Mouse (Mus musculus) spleen, adult 2 months (tissue): Measurements from ENCODE around the gene Olfr998. TPM values are rescaled to one million over a fixed set of nuclear protein-coding genes. Genes with fewer than 3 reads are reported as not detected.
"Not testable (repeated sequence)": the region's sequence is repeated elsewhere in the genome, so short reads cannot be mapped to it uniquely, and the experiment has no call there.

Experiments
- DNase-seq, 2 experiments: peaks; one replicate each; pipeline versions ENCODE4 v3.0.0 to v3.0.0-alpha.2; 2012 to 2021; ENCODE audit warnings: low spot score in 2 of 2, low read depth in 1 of 2
- H3K27ac ChIP-seq: fragments of 200-500 bp; 2 replicates; pipeline ENCODE4 v1.5.1; 2012; ENCODE audit warnings: low read length, inconsistent platforms; ENCODE audit not compliant: insufficient read depth
- H3K27me3 ChIP-seq: fragments of 200-500 bp; 2 replicates; pipeline ENCODE4 v1.6.1; 2012; ENCODE audit warnings: mild to moderate bottlenecking, moderate library complexity, low read length, inconsistent platforms; ENCODE audit not compliant: control insufficient read depth, insufficient read depth
- H3K36me3 ChIP-seq: fragments of 200-500 bp; 2 replicates; pipeline ENCODE4 v1.6.1; 2012; ENCODE audit warnings: mild to moderate bottlenecking, low read length, inconsistent platforms; ENCODE audit not compliant: control insufficient read depth, insufficient read depth
- H3K4me1 ChIP-seq: fragments of 200-500 bp; 2 replicates; pipeline ENCODE4 v1.6.1; 2011; ENCODE audit warnings: inconsistent platforms; ENCODE audit not compliant: control insufficient read depth, insufficient read depth, insufficient read length
- H3K4me3 ChIP-seq: fragments of 200-500 bp; 2 replicates; pipeline ENCODE4 v1.5.1; 2011; ENCODE audit warnings: mild to moderate bottlenecking, inconsistent platforms; ENCODE audit not compliant: insufficient read depth, insufficient read length; ENCODE audit errors: extremely low read depth
- CTCF ChIP-seq: fragments of 200-500 bp; IDR thresholded peaks from 2 replicates; pipeline ENCODE4 v1.5.1; 2011; ENCODE audit warnings: mild to moderate bottlenecking, inconsistent platforms; ENCODE audit not compliant: insufficient read depth, insufficient read length, insufficient replicate concordance; ENCODE audit errors: extremely low read depth
- POLR2A ChIP-seq: fragments of 200-500 bp; IDR thresholded peaks from 2 replicates; pipeline ENCODE4 v1.6.1; 2011; ENCODE audit warnings: low read depth, low read length, inconsistent platforms
- WGBS: fragments of 180-500 bp; shearing (Covaris S2); methylation state at CpG from one replicate; pipeline ENCODE4 v1.1.7; 2018; 5-methylcytosine and 5-hydroxymethylcytosine counted together
- polyA plus RNA-seq: library from polyadenylated mRNA; depleted of rRNA; stranded (reverse); fragments of >200 nt; gene quantifications from 2 replicates; pipeline ENCODE4 v1.2.3, GENCODE M21; 2012; rRNA removed

Gene Olfr998
- polyA plus RNA-seq: not detected in 2 replicates

GRCm38 (mm10) chr2:85588648-85589047, at the start of gene Olfr998:
Gene Olfr998 (plus strand): TSS chr2:85588948.
- not testable (repeated sequence) for H3K4me1 ChIP-seq, H3K4me3 ChIP-seq, H3K27ac ChIP-seq, H3K36me3 ChIP-seq, DNase-seq, H3K27me3 ChIP-seq
- WGBS: 81% methylated on average over 2 of the region's 2 CpGs

GRCm38 (mm10) chr2:85554806-85555205, 33.9 kb upstream of the Olfr998 start:
- Histone ChIP-seq H3K36me3 (no peaks in the 10 kb centered on the region), H3K27me3 (no peaks in the 10 kb centered on the region), H3K4me1 (no peaks in the 10 kb centered on the region), H3K27ac (no peak overlapping the region), H3K4me3 (no peak overlapping the region)
- no peak for TF ChIP-seq CTCF
- no peak for TF ChIP-seq POLR2A
- DNase-seq: no peak
- 59% methylated on average over 1 of the region's 1 CpGs for WGBS

- TF ChIP-seq CTCF (no peak), POLR2A (no peak)
- no peaks in the 10 kb centered on the region for H3K36me3 ChIP-seq
- no peak overlapping the region for H3K4me3 ChIP-seq
- no peak overlapping the region for H3K27ac ChIP-seq
- H3K27me3 ChIP-seq: no peaks in the 10 kb centered on the region
- no peaks in the 10 kb centered on the region for H3K4me1 ChIP-seq
- DNase-seq: no peak
- WGBS: 12% methylated on average over 4 of the region's 4 CpGs
Measured at GRCm38 (mm10) chr2:85560226-85560625, 28.5 kb upstream of the Olfr998 start.

GRCm38 (mm10) chr2:85561187-85561586, 27.6 kb upstream of the Olfr998 start:
- no peak overlapping the region for H3K27ac ChIP-seq
- H3K4me1 ChIP-seq: no peaks in the 10 kb centered on the region
- no peak overlapping the region for H3K4me3 ChIP-seq
- no peaks in the 10 kb centered on the region for H3K36me3 ChIP-seq
- no peaks in the 10 kb centered on the region for H3K27me3 ChIP-seq
- TF ChIP-seq POLR2A (no peak), CTCF (peak; percentile 25; the same call in 1 of the 2 replicates)
- DNase-seq: no peak
- 36% methylated on average over 4 of the region's 4 CpGs for WGBS

- no peak for DNase-seq
- no peak within 1 kb of the TSS for H3K27ac ChIP-seq
Measured at GRCm38 (mm10) chr2:85578915-85579314, 9.8 kb upstream of the Olfr998 start, which contains the start of gene Olfr996. Gene Olfr996 (plus strand): TSS chr2:85579215.

GRCm38 (mm10) chr2:85611803-85612202, 23.1 kb downstream of the Olfr998 start, which contains the start of gene Olfr1000:
Gene Olfr1000 (minus strand): TSS chr2:85611903.
- Histone ChIP-seq H3K4me3 (no peak within 1 kb of the TSS), H3K27ac (no peak within 1 kb of the TSS), H3K36me3 (no peaks in the 10 kb centered on the region), H3K27me3 (no peaks in the 10 kb centered on the region), H3K4me1 (no peaks in the 10 kb centered on the region)
- no peak for TF ChIP-seq CTCF
- no peak for TF ChIP-seq POLR2A
- DNase-seq: no peak
- 71% methylated on average over 1 of the region's 1 CpGs for WGBS

More at GRCm38 (mm10) chr2:85578915-85579314, 9.8 kb upstream of the Olfr998 start, which contains the start of gene Olfr996:
- H3K4me1 ChIP-seq: no peaks in the 10 kb centered on the region
- no peak within 1 kb of the TSS for H3K4me3 ChIP-seq
- H3K27me3 ChIP-seq: no peaks in the 10 kb centered on the region
- no peaks in the 10 kb centered on the region for H3K36me3 ChIP-seq
- TF ChIP-seq CTCF (no peak), POLR2A (no peak)

Other genes starting within 250 kb of the Olfr998 start
- gene Olfr987, start 249.6 kb upstream of the Olfr998 start, polyA plus RNA-seq: not detected in 2 replicates
- gene Olfr988, start 225.7 kb upstream of the Olfr998 start, polyA plus RNA-seq: not detected in 2 replicates
- gene Olfr992, start 179.5 kb upstream of the Olfr998 start, polyA plus RNA-seq: not detected in 2 replicates
- not detected in 2 replicates for gene Olfr993, start 174.1 kb upstream of the Olfr998 start, polyA plus RNA-seq
- not detected in 2 replicates for gene Olfr994, start 152.5 kb upstream of the Olfr998 start, polyA plus RNA-seq
- gene Olfr995, start 145.3 kb upstream of the Olfr998 start, polyA plus RNA-seq: not detected in 2 replicates
- not detected in 2 replicates for gene 4833423E24Rik, start 69.9 kb upstream of the Olfr998 start, polyA plus RNA-seq
- gene Olfr996, start 9.7 kb upstream of the Olfr998 start, polyA plus RNA-seq: not detected in 2 replicates
- not detected in 2 replicates for gene Olfr1000, start 23.0 kb downstream of the Olfr998 start, polyA plus RNA-seq
- not detected in 2 replicates for gene Olfr1002, start 61.8 kb downstream of the Olfr998 start, polyA plus RNA-seq
- gene Olfr154, start 75.5 kb downstream of the Olfr998 start, polyA plus RNA-seq: not detected in 2 replicates
- not detected in 2 replicates for gene Olfr1006, start 89.8 kb downstream of the Olfr998 start, polyA plus RNA-seq
- not detected in 2 replicates for gene Olfr1008, start 100.5 kb downstream of the Olfr998 start, polyA plus RNA-seq
- not detected in 2 replicates for gene Olfr1009, start 126.5 kb downstream of the Olfr998 start, polyA plus RNA-seq
- gene Olfr1012, start 173.8 kb downstream of the Olfr998 start, polyA plus RNA-seq: not detected in 2 replicates
- not detected in 2 replicates for gene Olfr1013, start 178.2 kb downstream of the Olfr998 start, polyA plus RNA-seq
- gene Olfr1014, start 183.8 kb downstream of the Olfr998 start, polyA plus RNA-seq: not detected in 2 replicates
- gene Olfr1015, start 193.1 kb downstream of the Olfr998 start, polyA plus RNA-seq: not detected in 2 replicates
- gene Olfr1016, start 213.6 kb downstream of the Olfr998 start, polyA plus RNA-seq: not detected in 2 replicates
- not detected in 2 replicates for gene Olfr1018, start 229.5 kb downstream of the Olfr998 start, polyA plus RNA-seq